Mouse (Mus musculus) thymus, adult 2 months (tissue): Measurements from ENCODE around the gene Npas2. TPM values are rescaled to one million over a fixed set of nuclear protein-coding genes. Genes with fewer than 3 reads are reported as not detected.
A peak's percentile ranks its signal among the peaks of the same experiment; 100 is the strongest.

Experiments
- DNase-seq: peaks from one replicate; pipeline ENCODE4 v3.0.0; 2021
- H3K27ac ChIP-seq: fragments of 200-500 bp; 2 replicates; pipeline ENCODE4 v1.5.1; 2012; ENCODE audit warnings: low read length, control low read depth; ENCODE audit not compliant: control insufficient read depth, insufficient read depth
- H3K27me3 ChIP-seq: fragments of 200-500 bp; 2 replicates; pipeline ENCODE4 v1.6.1; 2012; ENCODE audit warnings: mild to moderate bottlenecking, low read length, moderate library complexity, mixed read lengths; ENCODE audit not compliant: control insufficient read depth, insufficient read depth
- H3K36me3 ChIP-seq: fragments of 200-500 bp; 2 replicates; pipeline ENCODE4 v1.6.1; 2012; ENCODE audit warnings: mild to moderate bottlenecking, low read length, moderate library complexity; ENCODE audit not compliant: control insufficient read depth, insufficient read depth
- H3K4me1 ChIP-seq: fragments of 200-500 bp; replicated peaks from 2 replicates; pipeline ENCODE4 v1.6.1; 2012; ENCODE audit warnings: low read length; ENCODE audit not compliant: control insufficient read depth, insufficient read depth
- H3K4me3 ChIP-seq: fragments of 200-500 bp; 2 replicates; pipeline ENCODE4 v1.5.1; 2012; ENCODE audit warnings: mild to moderate bottlenecking, low read length, control low read depth, moderate library complexity; ENCODE audit not compliant: control insufficient read depth, insufficient read depth
- CTCF ChIP-seq: fragments of 200-500 bp; IDR thresholded peaks from 2 replicates; pipeline ENCODE4 v1.5.1; 2012; ENCODE audit warnings: mild to moderate bottlenecking, control low read depth, low read length, moderate library complexity, borderline replicate concordance; ENCODE audit not compliant: control insufficient read depth, poor library complexity, insufficient read depth; ENCODE audit errors: extremely low read depth
- POLR2A ChIP-seq: fragments of 200-500 bp; IDR thresholded peaks from 2 replicates; pipeline ENCODE4 v1.6.1; 2012; ENCODE audit warnings: mild to moderate bottlenecking, low read length, control low read depth, moderate library complexity; ENCODE audit not compliant: control insufficient read depth, poor library complexity, insufficient read depth; ENCODE audit errors: extremely low read depth
- WGBS: fragments of 180-500 bp; shearing (Covaris S2); methylation state at CpG from one replicate; pipeline ENCODE4 v1.1.7; 2018; 5-methylcytosine and 5-hydroxymethylcytosine counted together
- polyA plus RNA-seq: library from polyadenylated mRNA; depleted of rRNA; stranded (reverse); fragments of >200 nt; gene quantifications from 2 replicates; pipeline ENCODE4 v1.2.3, GENCODE M21; 2012

Npas2 gene
- polyA plus RNA-seq, 1 experiment, result 6.9 TPM

- peak; percentile 50 for DNase-seq
- H3K4me3 ChIP-seq, result peak overlapping the region; percentile 94
- H3K36me3 ChIP-seq, result no peaks in the 10 kb centered on the region
- no peak for TF ChIP-seq CTCF
- no peak for TF ChIP-seq POLR2A
- H3K27ac ChIP-seq, result no peak overlapping the region
- H3K27me3 ChIP-seq, result peaks cover 11% of the 10 kb centered on the region
- peaks cover 35% of the 10 kb centered on the region for H3K4me1 ChIP-seq
- WGBS, result 1% methylated on average over 68 of the region's 76 CpGs
Measured at GRCm38 (mm10) chr1:39193862-39194675, 538 bp downstream of the Npas2 start.

- peaks cover 11% of the 10 kb centered on the region for H3K27me3 ChIP-seq
- H3K36me3 ChIP-seq, result no peaks in the 10 kb centered on the region
- whole genome bisulfite sequencing, result 16% methylated on average over 11 of the region's 11 CpGs
- peaks cover 35% of the 10 kb centered on the region for H3K4me1 ChIP-seq
- DNase-seq, result no peak
- H3K4me3 ChIP-seq, result no peak overlapping the region
- no peak for TF ChIP-seq POLR2A
- TF ChIP-seq CTCF, result no peak
- H3K27ac ChIP-seq, result no peak overlapping the region
Measured at GRCm38 (mm10) chr1:39194959-39195358, 1.4 kb downstream of the Npas2 start.

GRCm38 (mm10) chr1:39196126-39196525, 2.6 kb downstream of the Npas2 start:
- TF ChIP-seq CTCF, result no peak
- 77% methylated on average over 6 of the region's 6 CpGs for WGBS
- no peak for DNase-seq
- no peak overlapping the region for H3K27ac ChIP-seq
- no peak overlapping the region for H3K4me3 ChIP-seq
- peaks cover 11% of the 10 kb centered on the region for H3K27me3 ChIP-seq
- H3K4me1 ChIP-seq, result peaks cover 35% of the 10 kb centered on the region
- no peaks in the 10 kb centered on the region for H3K36me3 ChIP-seq

GRCm38 (mm10) chr1:39196676-39197375, 3.3 kb downstream of the Npas2 start:
- TF ChIP-seq POLR2A, result no peak
- TF ChIP-seq CTCF, result no peak
- H3K27me3 ChIP-seq, result peaks cover 11% of the 10 kb centered on the region
- H3K36me3 ChIP-seq, result no peaks in the 10 kb centered on the region
- H3K4me1 ChIP-seq, result peaks cover 32% of the 10 kb centered on the region
- no peak for DNase-seq
- no peak overlapping the region for H3K4me3 ChIP-seq
- 44% methylated on average over 12 of the region's 12 CpGs for WGBS
- no peak overlapping the region for H3K27ac ChIP-seq

- peak; percentile 53 for DNase-seq
- H3K4me3 ChIP-seq, result no peak overlapping the region
- H3K4me1 ChIP-seq, result peaks cover 15% of the 10 kb centered on the region
- TF ChIP-seq CTCF, result no peak
- TF ChIP-seq POLR2A, result no peak
- H3K36me3 ChIP-seq, result no peaks in the 10 kb centered on the region
- no peaks in the 10 kb centered on the region for H3K27me3 ChIP-seq
- no peak overlapping the region for H3K27ac ChIP-seq
- WGBS, result 2% methylated on average over 10 of the region's 10 CpGs
Measured at GRCm38 (mm10) chr1:39205021-39205420, 11.5 kb downstream of the Npas2 start.

- peaks cover 15% of the 10 kb centered on the region for H3K4me1 ChIP-seq
- DNase-seq, result no peak
Measured at GRCm38 (mm10) chr1:39205697-39206096, 12.2 kb downstream of the Npas2 start.

More at GRCm38 (mm10) chr1:39205697-39206096, 12.2 kb downstream of the Npas2 start:
- Histone ChIP-seq H3K36me3 (no peaks in the 10 kb centered on the region), H3K4me3 (no peak overlapping the region), H3K27ac (no peak overlapping the region), H3K27me3 (no peaks in the 10 kb centered on the region)
- no peak for TF ChIP-seq POLR2A
- TF ChIP-seq CTCF, result no peak
- 50% methylated on average over 4 of the region's 4 CpGs for WGBS
